Mouse (Mus musculus): Measurements from ENCODE around the gene Olfr1493-ps1.

Olfr1493-ps1 gene

GRCm38 (mm10) chr19:13722978-13723377, at the start of gene Olfr1493-ps1:
Olfr1493-ps1 (plus strand) TSS chr19:13723278.
- DNase-seq, result no peak

- DNase-seq, result no peak
Observed at GRCm38 (mm10) chr19:13696968-13697367, 26.1 kb upstream of the Olfr1493-ps1 start, which contains the start of gene Olfr1491. Olfr1491 (plus strand) TSS chr19:13697268.

- no peak for DNase-seq
Observed at GRCm38 (mm10) chr19:13739428-13739827, 16.4 kb downstream of the Olfr1493-ps1 start, which contains the start of gene Olfr1494. Olfr1494 (plus strand) TSS chr19:13739728.

DNA sequence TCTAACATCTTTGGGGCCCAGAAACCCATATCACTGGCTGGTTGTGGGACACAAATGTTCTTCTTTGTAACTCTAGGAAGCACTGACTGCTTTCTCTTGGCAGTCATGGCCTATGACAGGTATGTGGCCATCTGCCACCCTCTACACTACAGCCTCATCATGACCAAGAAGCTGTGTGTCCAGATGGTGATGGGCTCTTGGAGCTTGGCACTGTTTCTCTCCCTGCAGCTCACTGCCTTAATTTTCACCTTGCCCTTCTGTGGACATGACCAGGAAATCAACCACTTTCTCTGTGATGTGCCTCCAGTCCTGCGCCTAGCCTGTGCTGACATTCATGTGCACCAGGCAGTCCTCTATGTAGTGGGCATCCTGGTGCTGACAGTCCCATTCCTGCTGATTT, 26.3 kb downstream of the Olfr1493-ps1 start:
- no peak for DNase-seq

- no peak for DNase-seq
Observed at GRCm38 (mm10) chr19:13764306-13764705, 41.2 kb downstream of the Olfr1493-ps1 start, which contains the start of gene Olfr1495. Olfr1495 (plus strand) TSS chr19:13764606.

GRCm38 (mm10) chr19:13768565-13769276, 45.6 kb downstream of the Olfr1493-ps1 start:
- DNase-seq, result no peak

- DNase-seq, result no peak
Observed at GRCm38 (mm10) chr19:13777578-13777977, 54.5 kb downstream of the Olfr1493-ps1 start, which contains the start of gene Olfr1496. Olfr1496 (plus strand) TSS chr19:13777878.
